Mouse (Mus musculus): ENCODE results near the gene AA986860. TPM values are rescaled to one million over a fixed set of nuclear protein-coding genes. Genes with fewer than 3 reads are reported as not detected.
A peak's percentile ranks its signal among the peaks of the same experiment; 100 is the strongest.

Gene AA986860
- 8.0 and 8.5 TPM in 2 replicates for polyA plus RNA-seq (2016; fragmentation: Nextera tagmentation; extraction: Ambion mirVana)

DNA sequence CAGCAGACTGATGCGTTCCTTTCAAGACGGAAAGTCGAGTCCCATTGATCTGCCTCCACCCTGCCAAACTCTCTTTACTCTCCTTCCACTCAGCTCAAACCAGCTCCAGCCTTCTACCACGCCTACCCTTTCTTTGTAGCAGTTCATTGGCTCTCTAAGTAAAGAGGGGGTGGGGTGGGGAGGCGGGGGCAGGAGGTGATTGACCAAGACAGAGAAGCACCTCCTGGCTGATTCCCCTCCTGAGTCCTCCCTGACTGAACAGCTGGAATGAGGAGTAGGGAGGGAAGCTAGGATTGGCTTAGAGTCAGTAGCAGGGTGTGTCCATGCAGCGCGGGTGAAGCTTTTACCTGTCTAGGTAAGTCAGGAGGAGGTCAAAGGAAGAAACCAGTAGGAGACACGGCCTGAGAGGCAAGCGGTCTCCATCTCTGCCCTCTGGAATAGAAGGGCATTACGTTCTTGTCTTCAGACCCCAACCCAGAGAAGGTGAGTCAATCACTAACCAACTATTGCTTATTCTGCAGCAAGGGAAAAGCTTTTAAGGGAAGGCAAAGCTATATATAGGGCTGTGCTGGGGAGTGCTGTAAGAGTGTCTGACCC is at the start of gene AA986860:
TSS of gene AA986860 (plus strand) at position 236 of the 597 bp plus-strand sequence.
- no peaks in the 10 kb centered on the region for H3K9me3 ChIP-seq (replicated peaks)
- H3K9ac ChIP-seq: peak within 1 kb of the TSS; percentile 65
- ATAC-seq: peak; percentile 98
- peaks cover 82% of the 10 kb centered on the region for H3K4me1 ChIP-seq
- H3K4me2 ChIP-seq: peak within 1 kb of the TSS; percentile 78
- H3K27ac ChIP-seq: peak within 1 kb of the TSS; percentile 90
- WGBS (ENCODE audit: insufficient replicate concordance): 13% methylated on average over 10 of the region's 10 CpGs
- H3K36me3 ChIP-seq: peaks cover 8% of the 10 kb centered on the region; the same call in 1 of the 2 replicates
- H3K4me3 ChIP-seq: peak within 1 kb of the TSS; percentile 65
- no peaks in the 10 kb centered on the region for H3K27me3 ChIP-seq (replicated peaks)

DNA sequence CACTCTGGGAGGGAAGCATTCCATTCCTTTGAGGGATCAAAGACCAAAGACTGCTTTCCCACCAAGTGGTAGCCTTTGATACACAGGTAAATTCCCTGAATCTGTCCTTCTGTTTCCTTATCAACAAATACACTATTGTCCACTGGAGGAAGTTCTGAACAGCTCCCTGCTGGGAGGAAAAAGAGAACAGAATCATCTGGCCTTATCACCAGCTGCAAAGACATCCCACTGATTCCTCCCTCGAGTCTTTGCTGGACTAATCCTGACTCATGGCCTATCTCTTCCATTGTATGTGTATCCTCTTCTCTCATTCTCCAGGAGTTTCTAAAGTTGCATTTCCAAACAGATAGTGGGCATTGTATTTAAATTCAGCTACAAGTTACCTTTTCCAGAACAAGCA is 47.9 kb upstream of the AA986860 start:
- H3K36me3 ChIP-seq: peaks cover 6% of the 10 kb centered on the region; the same call in 1 of the 2 replicates
- H3K27me3 ChIP-seq (replicated peaks): no peaks in the 10 kb centered on the region
- H3K27ac ChIP-seq: no peak overlapping the region
- no peak overlapping the region for H3K9ac ChIP-seq
- no peak overlapping the region for H3K4me2 ChIP-seq
- H3K4me3 ChIP-seq: no peak overlapping the region
- H3K9me3 ChIP-seq (replicated peaks): no peaks in the 10 kb centered on the region
- ATAC-seq: no peak
- no peaks in the 10 kb centered on the region for H3K4me1 ChIP-seq
- 3% methylated on average over 1 of the region's 1 CpGs for WGBS (ENCODE audit: insufficient replicate concordance)

DNA sequence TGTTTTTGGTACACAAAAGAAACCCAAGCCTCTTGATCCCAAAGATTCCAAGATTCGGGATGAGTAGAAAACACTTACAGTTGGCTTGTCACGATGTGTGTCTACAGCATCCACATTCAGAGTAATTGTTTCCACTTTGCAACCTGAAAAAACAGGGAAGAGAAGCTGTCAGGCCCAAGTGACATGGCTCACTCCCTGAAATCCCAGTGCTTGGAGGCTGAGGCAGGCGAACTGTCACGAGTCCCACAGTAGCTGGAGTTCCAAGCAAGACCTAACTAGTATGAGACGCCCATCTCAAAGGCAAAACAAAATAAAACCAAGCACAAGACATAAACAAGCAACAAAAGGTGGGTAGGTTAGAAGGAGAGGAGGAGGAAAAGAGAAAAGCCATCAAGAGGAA is 33.2 kb upstream of the AA986860 start:
- 83% methylated on average over 5 of the region's 5 CpGs for WGBS (ENCODE audit: insufficient replicate concordance)
- Histone ChIP-seq H3K9me3 (replicated peaks) (no peaks in the 10 kb centered on the region), H3K4me1 (no peaks in the 10 kb centered on the region), H3K27ac (no peak overlapping the region), H3K36me3 (peaks cover 86% of the 10 kb centered on the region), H3K4me3 (no peak overlapping the region), H3K27me3 (replicated peaks) (no peaks in the 10 kb centered on the region), H3K4me2 (no peak overlapping the region), H3K9ac (no peak overlapping the region)
- ATAC-seq: no peak

DNA sequence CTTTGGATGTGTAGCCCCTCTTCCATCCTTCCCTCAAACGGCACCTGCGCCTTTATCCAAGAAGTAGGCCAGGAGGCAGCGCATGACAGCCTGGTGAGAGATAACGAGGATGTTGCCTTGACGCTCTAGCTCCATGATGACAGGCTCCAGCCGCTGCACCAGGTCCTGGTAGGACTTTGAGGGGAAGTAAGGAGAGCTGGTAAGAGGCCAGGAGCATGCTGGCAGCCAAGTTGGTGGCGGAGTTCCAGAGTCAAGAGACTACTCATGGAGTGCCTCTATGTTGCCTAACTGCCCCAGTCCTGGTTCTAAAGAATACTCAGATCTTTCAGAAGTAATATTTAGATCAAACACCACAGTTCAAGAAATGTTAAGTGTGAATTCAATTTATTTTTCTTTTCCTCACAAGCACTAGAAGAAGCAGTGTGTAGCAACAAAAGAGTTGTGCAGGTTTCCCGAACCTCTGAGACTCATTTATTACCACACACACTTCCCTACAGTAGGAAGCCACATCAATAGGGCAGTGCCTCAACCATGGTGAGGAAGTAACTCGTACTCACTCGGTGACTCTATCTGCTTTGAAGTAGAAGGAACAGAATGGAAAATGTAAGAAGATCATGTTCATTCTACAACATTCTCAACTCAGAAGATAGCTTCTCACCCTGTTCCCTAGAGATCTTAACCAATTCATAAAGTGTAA is 31.7 kb upstream of the AA986860 start:
- Histone ChIP-seq H3K36me3 (peaks cover 94% of the 10 kb centered on the region), H3K27ac (no peak overlapping the region), H3K9me3 (replicated peaks) (no peaks in the 10 kb centered on the region), H3K27me3 (replicated peaks) (no peaks in the 10 kb centered on the region), H3K4me3 (no peak overlapping the region), H3K9ac (no peak overlapping the region), H3K4me2 (no peak overlapping the region), H3K4me1 (peaks cover 9% of the 10 kb centered on the region; the same call in 1 of the 2 replicates)
- no peak for ATAC-seq
- 90% methylated on average over 10 of the region's 10 CpGs for WGBS (ENCODE audit: insufficient replicate concordance)

DNA sequence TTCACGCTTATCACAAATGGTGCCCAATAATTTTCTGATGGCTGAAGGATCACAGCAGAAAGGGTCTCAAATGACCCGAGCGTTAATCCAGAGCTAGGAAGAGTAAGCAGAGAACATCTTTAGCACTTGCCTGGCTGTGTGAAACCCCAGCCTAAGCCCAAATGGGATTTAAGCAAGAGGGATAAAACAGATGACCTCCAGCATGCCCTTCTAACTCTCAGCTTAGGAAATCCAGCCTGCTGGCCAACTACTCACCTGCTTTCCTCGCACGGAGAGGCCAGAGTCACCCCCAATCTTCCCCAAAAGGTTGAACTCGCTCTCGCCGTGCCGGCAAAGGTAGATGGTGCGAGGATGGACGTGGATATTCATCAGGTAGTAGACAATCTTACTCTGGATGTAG is 29.8 kb upstream of the AA986860 start:
- H3K9ac ChIP-seq: no peak overlapping the region
- H3K27me3 ChIP-seq (replicated peaks): no peaks in the 10 kb centered on the region
- H3K36me3 ChIP-seq: peaks cover 96% of the 10 kb centered on the region
- no peaks in the 10 kb centered on the region for H3K9me3 ChIP-seq (replicated peaks)
- no peak overlapping the region for H3K27ac ChIP-seq
- H3K4me1 ChIP-seq: peaks cover 9% of the 10 kb centered on the region; the same call in 1 of the 2 replicates
- ATAC-seq: no peak
- no peak overlapping the region for H3K4me3 ChIP-seq
- 89% methylated on average over 11 of the region's 11 CpGs for WGBS (ENCODE audit: insufficient replicate concordance)
- H3K4me2 ChIP-seq: no peak overlapping the region

DNA sequence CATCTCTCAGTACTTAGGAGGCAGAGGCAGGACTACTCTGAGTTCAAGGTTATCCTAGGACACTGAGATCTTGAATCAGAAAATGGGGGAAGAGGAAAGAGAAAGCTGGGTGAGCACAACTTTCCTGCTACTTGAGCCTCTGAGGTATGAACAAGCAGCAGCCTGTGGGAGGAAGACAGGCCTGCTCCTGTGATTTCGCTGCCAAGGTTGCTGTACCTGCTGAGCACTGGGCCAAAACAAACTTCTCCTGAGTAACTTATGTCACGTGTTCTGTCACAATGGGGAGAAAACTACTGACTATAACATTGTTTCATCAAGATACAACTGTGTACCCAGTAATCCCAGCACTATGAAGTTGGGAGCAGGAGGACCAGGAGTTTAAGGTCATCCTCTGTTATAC is 28.2 kb upstream of the AA986860 start:
- Histone ChIP-seq H3K27ac (no peak overlapping the region), H3K4me2 (no peak overlapping the region), H3K36me3 (peaks cover 96% of the 10 kb centered on the region), H3K9ac (no peak overlapping the region), H3K27me3 (replicated peaks) (no peaks in the 10 kb centered on the region), H3K9me3 (replicated peaks) (no peaks in the 10 kb centered on the region), H3K4me1 (peaks cover 9% of the 10 kb centered on the region; the same call in 1 of the 2 replicates), H3K4me3 (no peak overlapping the region)
- no peak for ATAC-seq
- WGBS (ENCODE audit: insufficient replicate concordance): 69% methylated on average over 2 of the region's 2 CpGs

DNA sequence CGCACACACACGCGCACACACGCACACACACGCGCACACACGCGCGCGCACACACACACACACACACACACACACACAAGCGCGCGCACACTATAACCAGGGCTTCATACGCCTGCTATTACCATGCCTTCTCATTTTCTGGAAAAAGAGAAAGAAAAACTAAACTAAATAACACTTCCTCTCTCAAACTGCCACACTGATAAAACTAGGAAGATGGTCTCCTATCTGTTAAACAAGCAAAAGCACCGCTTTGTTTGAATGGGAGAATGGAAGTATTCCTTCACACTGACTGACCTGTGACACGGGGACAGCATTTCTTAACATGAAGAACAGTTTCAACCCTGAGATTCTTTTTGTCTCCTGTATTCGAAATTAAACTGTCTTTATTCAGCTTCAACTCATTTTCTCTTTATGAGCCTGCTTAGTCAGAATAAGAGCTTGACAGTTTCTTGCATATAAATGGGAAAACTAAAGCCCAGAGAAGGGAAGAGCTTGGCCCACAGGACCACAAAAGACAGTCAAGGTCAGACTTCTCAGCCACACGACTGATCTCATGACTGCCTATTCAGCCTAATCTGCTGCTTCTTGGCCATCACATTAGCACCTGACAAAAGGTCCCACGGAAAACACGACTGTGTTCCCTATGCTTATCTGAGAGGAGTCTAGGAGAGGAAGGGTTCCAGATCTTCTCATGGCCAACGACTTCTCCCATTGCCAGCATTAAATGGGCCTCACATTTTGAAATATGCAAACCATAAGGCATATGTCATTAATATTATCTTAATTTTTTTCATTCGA is 21.3 kb upstream of the AA986860 start:
- H3K4me3 ChIP-seq: no peak overlapping the region
- no peaks in the 10 kb centered on the region for H3K27me3 ChIP-seq (replicated peaks)
- no peak overlapping the region for H3K9ac ChIP-seq
- peak overlapping the region; percentile 43; the same call in 1 of the 2 replicates for H3K27ac ChIP-seq
- no peak overlapping the region for H3K4me2 ChIP-seq
- no peak for ATAC-seq
- peaks cover 28% of the 10 kb centered on the region for H3K4me1 ChIP-seq
- 84% methylated on average over 22 of the region's 22 CpGs for WGBS (ENCODE audit: insufficient replicate concordance)
- H3K36me3 ChIP-seq: peaks cover 77% of the 10 kb centered on the region
- no peaks in the 10 kb centered on the region for H3K9me3 ChIP-seq (replicated peaks)

DNA sequence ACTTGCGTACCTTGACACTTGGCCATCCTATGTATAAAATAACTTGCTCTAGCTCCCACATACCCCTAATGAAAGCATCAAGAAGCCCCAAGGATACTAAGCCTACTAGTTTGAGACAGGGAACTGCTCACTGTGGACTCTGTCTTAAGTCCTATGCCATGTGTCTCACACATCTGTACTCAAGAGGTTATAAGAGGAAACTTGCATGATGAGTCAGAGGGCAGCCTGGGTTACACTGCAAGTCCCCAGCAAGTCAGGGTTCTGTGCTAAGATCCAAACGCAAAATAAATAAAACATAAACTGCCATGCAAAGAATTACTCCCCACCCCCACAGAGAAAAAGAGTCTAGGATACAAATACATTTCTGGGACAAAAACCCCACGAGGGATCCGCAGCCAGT is 17.7 kb upstream of the AA986860 start:
- ATAC-seq: no peak
- H3K9ac ChIP-seq: no peak overlapping the region

DNA sequence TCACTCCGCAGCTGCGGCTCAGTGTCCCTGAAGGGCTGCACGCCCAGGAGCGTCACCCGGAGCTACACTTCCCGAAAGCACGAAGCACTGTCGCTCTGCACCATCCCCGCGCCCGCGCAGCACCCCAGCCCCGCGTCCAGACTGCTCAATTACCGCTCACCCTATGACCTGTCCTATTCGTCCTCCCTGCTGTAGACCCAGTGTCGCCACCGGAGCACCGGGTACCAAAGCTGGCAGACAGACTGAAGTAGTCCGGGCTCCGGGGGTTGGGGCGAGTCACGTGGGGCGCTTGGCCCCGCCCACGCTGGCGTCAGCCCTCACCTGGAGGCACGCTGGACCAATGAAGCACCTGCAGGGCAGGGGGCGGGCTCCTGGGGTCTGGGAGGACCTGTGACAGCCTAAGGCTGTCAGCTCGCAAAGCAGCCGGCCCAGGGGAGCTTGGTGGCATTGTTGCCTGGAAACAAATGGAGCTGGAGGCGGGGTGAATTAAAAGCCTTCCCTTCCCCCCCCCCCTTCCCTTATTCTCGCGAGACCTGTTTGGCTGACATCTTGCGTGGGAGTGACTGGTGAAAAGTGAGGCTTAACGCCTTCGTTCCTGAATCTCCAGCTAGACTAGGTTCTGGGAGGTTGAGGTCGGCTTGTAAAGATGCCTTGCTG is 16.1 kb upstream of the AA986860 start, which contains the start of gene Gm29427:
TSS of gene Gm29427 (minus strand) at position 239 of the 657 bp plus-strand sequence.
- Histone ChIP-seq H3K9ac (peak within 1 kb of the TSS; percentile 95), H3K36me3 (peaks cover 38% of the 10 kb centered on the region), H3K27me3 (replicated peaks) (no peaks in the 10 kb centered on the region), H3K27ac (peak within 1 kb of the TSS; percentile 92), H3K4me2 (peak within 1 kb of the TSS; percentile 86), H3K4me3 (peak within 1 kb of the TSS; percentile 84), H3K4me1 (peaks cover 44% of the 10 kb centered on the region), H3K9me3 (replicated peaks) (no peaks in the 10 kb centered on the region)
- ATAC-seq: peak; percentile 91
- 2% methylated on average over 38 of the region's 38 CpGs for WGBS (ENCODE audit: insufficient replicate concordance)

More for the DNA sequence above, 17.7 kb upstream of the AA986860 start:
- Histone ChIP-seq H3K4me3 (no peak overlapping the region), H3K36me3 (peaks cover 48% of the 10 kb centered on the region), H3K27ac (no peak overlapping the region), H3K27me3 (replicated peaks) (no peaks in the 10 kb centered on the region), H3K4me1 (peaks cover 37% of the 10 kb centered on the region), H3K9me3 (replicated peaks) (no peaks in the 10 kb centered on the region), H3K4me2 (peak overlapping the region; percentile 86)
- WGBS (ENCODE audit: insufficient replicate concordance): 79% methylated on average over 4 of the region's 4 CpGs

DNA sequence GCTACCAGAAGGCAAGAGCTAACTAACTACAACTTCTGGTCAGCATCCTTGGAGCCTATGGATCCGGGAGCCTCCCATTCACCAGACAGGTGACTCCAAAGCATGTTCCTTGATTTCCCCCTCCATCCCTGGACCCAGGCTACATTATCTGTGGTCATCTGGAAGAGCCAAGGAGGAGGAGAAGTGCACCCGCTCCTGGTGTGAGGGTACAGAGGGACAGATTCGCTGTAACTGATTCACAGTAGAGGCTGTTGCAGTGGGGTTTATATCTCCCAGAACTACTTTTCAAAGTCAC is 15.6 kb upstream of the AA986860 start:
- Histone ChIP-seq H3K4me2 (peak overlapping the region; percentile 86), H3K36me3 (peaks cover 38% of the 10 kb centered on the region), H3K27me3 (replicated peaks) (no peaks in the 10 kb centered on the region), H3K27ac (peak overlapping the region; percentile 92), H3K9ac (peak overlapping the region; percentile 95), H3K9me3 (replicated peaks) (no peaks in the 10 kb centered on the region), H3K4me3 (peak overlapping the region; percentile 84), H3K4me1 (peaks cover 48% of the 10 kb centered on the region)
- ATAC-seq: peak; percentile 21
- WGBS (ENCODE audit: insufficient replicate concordance): 1% methylated on average over 3 of the region's 3 CpGs

DNA sequence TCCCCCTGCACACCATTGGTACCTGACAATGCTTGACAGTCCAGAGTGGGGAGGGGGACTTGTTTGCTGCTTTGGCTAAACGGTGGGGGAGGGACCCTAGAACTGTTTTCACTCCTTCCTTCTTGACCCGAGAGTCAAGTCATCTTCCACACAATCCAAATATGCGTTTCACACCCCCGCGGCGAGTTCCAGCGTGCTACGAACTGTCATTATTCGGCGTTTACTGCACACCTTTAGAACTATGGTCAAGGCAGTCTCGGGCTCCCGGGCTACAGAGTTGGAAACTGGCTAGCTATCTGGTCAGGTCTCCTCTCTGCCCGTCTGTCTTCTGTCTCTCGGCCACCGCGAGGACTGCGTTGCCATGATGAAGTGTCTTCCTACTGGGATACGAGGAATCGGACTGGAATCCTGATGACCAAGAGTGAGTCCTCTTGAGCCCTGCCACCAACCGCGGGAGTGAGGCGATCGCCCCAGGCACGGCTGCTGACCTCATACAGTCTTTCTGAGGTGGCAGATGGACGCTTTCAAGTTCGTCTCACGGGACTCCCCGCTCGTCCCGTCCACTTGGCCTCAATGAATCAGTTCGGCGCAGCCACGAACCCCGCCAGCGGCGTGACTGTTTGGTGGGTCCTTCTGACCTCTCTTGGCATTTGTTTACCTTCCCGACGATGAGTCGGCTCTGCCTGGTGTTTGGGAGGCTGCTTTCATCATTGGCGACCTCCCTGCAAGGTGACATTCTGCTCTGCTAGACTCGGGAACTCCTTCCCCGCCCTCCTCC is 15.1 kb upstream of the AA986860 start:
- Histone ChIP-seq H3K36me3 (peaks cover 34% of the 10 kb centered on the region), H3K9me3 (replicated peaks) (no peaks in the 10 kb centered on the region), H3K4me1 (peaks cover 48% of the 10 kb centered on the region), H3K27ac (peak overlapping the region; percentile 92), H3K27me3 (replicated peaks) (no peaks in the 10 kb centered on the region), H3K4me3 (peak overlapping the region; percentile 84), H3K4me2 (peak overlapping the region; percentile 86), H3K9ac (peak overlapping the region; percentile 95)
- peak; percentile 4 for ATAC-seq
- WGBS (ENCODE audit: insufficient replicate concordance): under 1% methylated on average over 42 of the region's 42 CpGs
